Mouse (Mus musculus) heart, adult 11 months (tissue): ENCODE results near the gene Cela3b.
A peak's percentile ranks its signal among the peaks of the same experiment; 100 is the strongest.

ENCODE experiments used
- DNase-seq: peaks from one replicate; pipeline ENCODE4 v3.0.0; 2022

Cela3b gene

GRCm38 (mm10) chr4:137371596-137372523 lies 58.5 kb downstream of the Cela3b start:
- DNase-seq = peak; percentile 92
